Mouse (Mus musculus): Measurements from ENCODE around the gene Tbc1d30.

DNA sequence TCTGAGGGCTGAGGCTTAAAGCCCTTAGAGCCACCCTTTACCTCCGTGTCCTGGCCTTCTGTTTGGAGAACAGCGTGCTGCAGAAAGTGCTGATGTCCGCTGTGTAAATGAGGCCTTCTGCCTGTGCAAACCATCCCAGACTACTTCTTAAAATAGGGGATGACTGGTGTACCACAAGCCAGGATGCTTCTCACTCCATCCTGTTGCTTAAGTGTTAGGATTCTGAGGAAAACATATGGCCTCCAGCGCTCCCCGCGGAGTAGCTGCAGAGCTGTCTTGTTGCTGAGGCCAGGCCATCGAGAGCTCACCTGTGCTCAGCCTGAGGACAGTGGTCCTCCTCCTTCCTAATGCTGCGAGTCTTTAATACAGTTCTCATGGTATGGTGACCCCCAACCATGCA, 40.8 kb upstream of the Tbc1d30 start:
- no peak for TF ChIP-seq POLR2A (IDR thresholded peaks at IDR 0.05; ENCODE audit: insufficient read depth, low read depth, low read length)
- TF ChIP-seq CTCF (IDR thresholded peaks at IDR 0.05; ENCODE audit: insufficient read depth, low read depth, low read length), result no peak

All from olfactory bulb, adult 2 months (tissue).